Mouse (Mus musculus): ENCODE measurements around the gene Tstd2.

GRCm38 (mm10) chr4:46072631-46073030 lies 65.9 kb downstream of the Tstd2 start:
- no peak for TF ChIP-seq GATA1 (IDR thresholded peaks at IDR 0.05; ENCODE audit: low read length)
- no peak for TF ChIP-seq TAL1 (IDR thresholded peaks at IDR 0.05; ENCODE audit: low read length)
